ENCODE assay signal across 32 mouse cellular contexts in genomic region chr4:22269064-22269463, GRCm38 (mm10).
DNase-seq lines count a peak whose midpoint lies in the region; ATAC-seq and TF ChIP-seq lines count a peak whose summit lies in the region.
"Had no signal": no experiment of that assay in that cellular context is flagged by ENCODE, and none has a peak within 500 bp of the region (broad histone marks: within the 10 kb centered on the region; RNA-seq: fewer than 3 reads in every experiment).

No protein-coding gene starts in this region.

- H3K4me1 ChIP-seq in embryonic facial prominence, embryonic 14.5 days (ENCODE audit: control insufficient read depth, insufficient read depth, low read length): no peaks in the 10 kb centered on the region
- H3K4me1 ChIP-seq in embryonic facial prominence, embryonic 10.5 days: peaks cover under 1% of the 10 kb centered on the region
- H3K4me1 ChIP-seq in liver, adult 2 months (ENCODE audit: control insufficient read depth, insufficient read depth, low read length): no peaks in the 10 kb centered on the region
- no peaks in the 10 kb centered on the region for H3K4me1 ChIP-seq in liver, postnatal 0 days (ENCODE audit: insufficient read depth)
- no peaks in the 10 kb centered on the region for H3K4me1 ChIP-seq in midbrain, embryonic 15.5 days
- H3K4me1 ChIP-seq: embryonic facial prominence, embryonic 12.5 days; hindbrain, embryonic 12.5 days; liver, embryonic 13.5 days; neural tube, embryonic 15.5 days had no signal

- H3K9me3 ChIP-seq in embryonic facial prominence, embryonic 14.5 days (ENCODE audit: control insufficient read depth, low read length): no peaks in the 10 kb centered on the region
- no peaks in the 10 kb centered on the region for H3K9me3 ChIP-seq in embryonic facial prominence, embryonic 10.5 days
- H3K9me3 ChIP-seq in liver, postnatal 0 days (ENCODE audit: low read length): no peaks in the 10 kb centered on the region
- H3K9me3 ChIP-seq in midbrain, embryonic 15.5 days: no peaks in the 10 kb centered on the region
- H3K9me3 ChIP-seq: embryonic facial prominence, embryonic 12.5 days; hindbrain, embryonic 12.5 days; liver, embryonic 13.5 days; neural tube, embryonic 15.5 days had no signal

- H3K9ac ChIP-seq in embryonic facial prominence, embryonic 14.5 days (ENCODE audit: low read depth, low read length): no peak overlapping the region
- H3K9ac ChIP-seq in liver, adult 2 months (ENCODE audit: low read depth, low read length): no peak overlapping the region
- H3K9ac ChIP-seq in liver, postnatal 0 days (replicated peaks): no peak overlapping the region
- no peak overlapping the region for H3K9ac ChIP-seq in midbrain, embryonic 15.5 days
- H3K9ac ChIP-seq: embryonic facial prominence, embryonic 12.5 days; hindbrain, embryonic 12.5 days; liver, embryonic 13.5 days; neural tube, embryonic 15.5 days had no signal

- H3K4me2 ChIP-seq in embryonic facial prominence, embryonic 14.5 days (ENCODE audit: low read depth, low read length): no peak overlapping the region
- no peak overlapping the region for H3K4me2 ChIP-seq in liver, postnatal 0 days (ENCODE audit: low read depth, low read length)
- H3K4me2 ChIP-seq in midbrain, embryonic 15.5 days: no peak overlapping the region
- H3K4me2 ChIP-seq: embryonic facial prominence, embryonic 12.5 days; heart, embryonic 11.5 days; hindbrain, embryonic 12.5 days; liver, embryonic 13.5 days; neural tube, embryonic 15.5 days had no signal

- H3K4me3 ChIP-seq in embryonic facial prominence, embryonic 14.5 days (ENCODE audit: low read depth, low read length): no peak overlapping the region
- no peak overlapping the region for H3K4me3 ChIP-seq in embryonic facial prominence, embryonic 10.5 days
- no peak overlapping the region for H3K4me3 ChIP-seq in liver, adult 2 months (ENCODE audit: insufficient read depth, low read depth, low read length)
- no peak overlapping the region for H3K4me3 ChIP-seq in liver, postnatal 0 days (ENCODE audit: low read depth, low read length)
- H3K4me3 ChIP-seq in midbrain, embryonic 15.5 days: no peak overlapping the region
- H3K4me3 ChIP-seq: embryonic facial prominence, embryonic 12.5 days; hindbrain, embryonic 12.5 days; layer of hippocampus, adult 2 months; liver, embryonic 13.5 days; neural tube, embryonic 15.5 days had no signal

- no peaks in the 10 kb centered on the region for H3K27me3 ChIP-seq in embryonic facial prominence, embryonic 14.5 days (replicated peaks; ENCODE audit: control insufficient read depth, insufficient read depth, low read length)
- no peaks in the 10 kb centered on the region for H3K27me3 ChIP-seq in embryonic facial prominence, embryonic 10.5 days (replicated peaks; ENCODE audit: low read depth, poor library complexity, severe bottlenecking)
- no peaks in the 10 kb centered on the region for H3K27me3 ChIP-seq in liver, adult 2 months (ENCODE audit: control insufficient read depth, insufficient read depth, low read length)
- no peaks in the 10 kb centered on the region for H3K27me3 ChIP-seq in liver, postnatal 0 days (ENCODE audit: insufficient read depth, low read length)
- H3K27me3 ChIP-seq in midbrain, embryonic 15.5 days (replicated peaks): no peaks in the 10 kb centered on the region
- H3K27me3 ChIP-seq: CH12.LX; embryonic facial prominence, embryonic 12.5 days; hindbrain, embryonic 12.5 days; liver, embryonic 13.5 days; neural tube, embryonic 15.5 days had no signal

- 54% methylated on average over 6 of the region's 6 CpGs for WGBS in embryonic facial prominence, embryonic 14.5 days
- whole genome bisulfite sequencing in embryonic facial prominence, embryonic 10.5 days: 59% methylated on average over 6 of the region's 6 CpGs
- 70% methylated on average over 6 of the region's 6 CpGs for WGBS in liver, adult 2 months
- WGBS in liver, postnatal 0 days (ENCODE audit: insufficient replicate concordance): 59% methylated on average over 6 of the region's 6 CpGs
- WGBS in midbrain, embryonic 15.5 days: 54% methylated on average over 6 of the region's 6 CpGs

- TF ChIP-seq CTCF in liver, adult 2 months (IDR thresholded peaks at IDR 0.05; ENCODE audit: low read depth, low read length): no peak
- no peak for TF ChIP-seq CTCF in liver, postnatal 0 days (IDR thresholded peaks at IDR 0.05; ENCODE audit: low read depth)

- no peaks in the 10 kb centered on the region for H3K79me2 ChIP-seq in liver, adult 2 months (ENCODE audit: control insufficient read depth, insufficient read depth, low read length)

- peak; percentile 1 for DNase-seq in embryonic facial prominence, embryonic 14.5 days (ENCODE audit: low spot score)
- no peak for DNase-seq in embryonic facial prominence, embryonic 10.5 days (ENCODE audit: low spot score)
- peak; percentile 14 for DNase-seq in liver, adult 2 months (ENCODE audit: extremely low read depth, low read depth, low spot score)
- DNase-seq in liver, postnatal 0 days: no peak
- peak; percentile 42 for DNase-seq in brain, adult 2 months (ENCODE audit: low read depth, low spot score)
- DNase-seq in layer of hippocampus, adult 18-20 months (ENCODE audit: low spot score in 2 of 2): no peak
- DNase-seq in ovary, postnatal 14 days (ENCODE audit: low spot score): no peak
- DNase-seq: adrenal gland, adult 2 months; adrenal gland, postnatal 36 days; cerebellum, adult 11 months; cerebellum, adult 9-10 months; cerebellum, postnatal 36 days; gastrocnemius, postnatal 14 days; heart, postnatal 36 days; kidney, adult 11 months; kidney, postnatal 25 days; left cerebral cortex, postnatal 4 days; liver, embryonic 13.5 days; lung, adult 2 months; lung, postnatal 10 days; right cerebral cortex, postnatal 14 days; spleen, adult 18-20 months; thymus, postnatal 14 days had no signal

- H3K27ac ChIP-seq in embryonic facial prominence, embryonic 14.5 days (replicated peaks; ENCODE audit: low read depth, low read length): no peak overlapping the region
- H3K27ac ChIP-seq in embryonic facial prominence, embryonic 10.5 days (replicated peaks): no peak overlapping the region
- no peak overlapping the region for H3K27ac ChIP-seq in liver, adult 2 months (replicated peaks; ENCODE audit: insufficient read depth, low read depth, low read length)
- no peak overlapping the region for H3K27ac ChIP-seq in liver, postnatal 0 days (ENCODE audit: low read depth)
- no peak overlapping the region for H3K27ac ChIP-seq in midbrain, embryonic 15.5 days
- H3K27ac ChIP-seq: embryonic facial prominence, embryonic 12.5 days; hindbrain, embryonic 12.5 days; layer of hippocampus, adult 2 months; liver, embryonic 13.5 days; macrophage; neural tube, embryonic 15.5 days had no signal

- no peak for TF ChIP-seq EP300 in liver, postnatal 0 days (IDR thresholded peaks at IDR 0.05; ENCODE audit: low read depth)

- TF ChIP-seq POLR2A in liver, adult 2 months (IDR thresholded peaks at IDR 0.05; ENCODE audit: extremely low read depth, insufficient read depth, low read length): no peak

- ATAC-seq in embryonic facial prominence, embryonic 14.5 days (ENCODE audit: low read depth): no peak
- no peak for ATAC-seq in liver, postnatal 0 days
- ATAC-seq in midbrain, embryonic 15.5 days (replicated peaks): peak; percentile 83; the same call in 1 of the 2 replicates
- ATAC-seq: activated CD4-positive, CD25-positive, alpha-beta regulatory T cell, adult 4 months had no signal

- H3K36me3 ChIP-seq in embryonic facial prominence, embryonic 14.5 days (ENCODE audit: control insufficient read depth, insufficient read depth, low read length): no peaks in the 10 kb centered on the region
- H3K36me3 ChIP-seq in embryonic facial prominence, embryonic 10.5 days (replicated peaks): no peaks in the 10 kb centered on the region
- no peaks in the 10 kb centered on the region for H3K36me3 ChIP-seq in liver, adult 2 months (ENCODE audit: control insufficient read depth, insufficient read depth, low read length)
- no peaks in the 10 kb centered on the region for H3K36me3 ChIP-seq in liver, postnatal 0 days (replicated peaks; ENCODE audit: insufficient read depth, low read length)
- H3K36me3 ChIP-seq in midbrain, embryonic 15.5 days (replicated peaks): no peaks in the 10 kb centered on the region
- H3K36me3 ChIP-seq: embryonic facial prominence, embryonic 12.5 days; hindbrain, embryonic 12.5 days; liver, embryonic 13.5 days; neural tube, embryonic 15.5 days had no signal

Comparison
In these comparisons a context has a peak if more than half of its experiments do, and no peak if none do; other contexts are left out.
1. DNase-seq: peak in embryonic facial prominence, embryonic 14.5 days (single experiment), liver, adult 2 months (single experiment) and brain, adult 2 months (single experiment); none in embryonic facial prominence, embryonic 10.5 days (single experiment), liver, postnatal 0 days (single experiment), layer of hippocampus, adult 18-20 months (0 of 2) and ovary, postnatal 14 days (single experiment).